Mouse (Mus musculus) kidney, embryonic 14.5 days (tissue): Measurements from ENCODE around the gene Ddias. TPM values are rescaled to one million over a fixed set of nuclear protein-coding genes. Genes with fewer than 3 reads are reported as not detected.
"Not testable (repeated sequence)": the region's sequence is repeated elsewhere in the genome, so short reads cannot be mapped to it uniquely, and the experiment has no call there.

Experiments
- ATAC-seq: fragments of 200-750 bp; cut with Nextera tagmentation; 2 replicates; pipeline ENCODE4 v1.8.0; 2017; ENCODE audit warnings: moderate number of reproducible peaks, mild to moderate bottlenecking, moderate TSS enrichment, moderate library complexity; ENCODE audit not compliant: low FRiP score, low TSS enrichment
- H3K27ac ChIP-seq: fragments of 300-500 bp; sonication (generic); 2 replicates; pipeline ENCODE4 v1.5.1; 2014; ENCODE audit warnings: low read depth, mild to moderate bottlenecking, low read length, moderate library complexity, mixed read lengths
- H3K27me3 ChIP-seq: fragments of 300-500 bp; sonication (generic); 2 replicates; pipeline ENCODE4 v1.6.1; 2014; ENCODE audit warnings: mild to moderate bottlenecking, low read length; ENCODE audit not compliant: control insufficient read depth, insufficient read depth
- H3K36me3 ChIP-seq: fragments of 300-500 bp; sonication (generic); 2 replicates; pipeline ENCODE4 v1.6.1; 2014; ENCODE audit warnings: low read length, mixed read lengths; ENCODE audit not compliant: control insufficient read depth, insufficient read depth
- H3K4me1 ChIP-seq: fragments of 300-500 bp; sonication (generic); 2 replicates; pipeline ENCODE4 v1.6.1; 2014; ENCODE audit warnings: low read length, mixed read lengths; ENCODE audit not compliant: control insufficient read depth, insufficient read depth
- H3K4me2 ChIP-seq: fragments of 300-500 bp; sonication (generic); replicated peaks from 2 replicates; pipeline ENCODE4 v1.6.1; 2014; ENCODE audit warnings: low read depth, mild to moderate bottlenecking, low read length
- H3K4me3 ChIP-seq: fragments of 300-500 bp; sonication (generic); 2 replicates; pipeline ENCODE4 v1.5.1; 2014; ENCODE audit warnings: mild to moderate bottlenecking, low read length
- H3K9ac ChIP-seq: fragments of 300-500 bp; sonication (generic); 2 replicates; pipeline ENCODE4 v1.6.1; 2014; ENCODE audit warnings: low read depth, mild to moderate bottlenecking, low read length, moderate library complexity
- H3K9me3 ChIP-seq: fragments of 300-500 bp; sonication (generic); 2 replicates; pipeline ENCODE4 v1.6.1; 2016; ENCODE audit warnings: low read length; ENCODE audit not compliant: control insufficient read depth
- WGBS: fragments of 180-500 bp; shearing (Covaris S2); extraction: QIAGEN DNeasy Blood & Tissue Kit; methylation state at CpG from one replicate; pipeline ENCODE4 v1.1.7; 2014; 5-methylcytosine and 5-hydroxymethylcytosine counted together
- polyA plus RNA-seq: library from polyadenylated mRNA; unstranded; fragments of >200 nt; fragmentation: Nextera tagmentation; extraction: Ambion mirVana; gene quantifications from 2 replicates; pipeline ENCODE4 v1.2.1, GENCODE M21; 2014

The Ddias gene
- polyA plus RNA-seq: 10.4 and 17.6 TPM in 2 replicates

GRCm38 (mm10) chr7:92874116-92874675, at the start of gene Ddias, which contains the start of gene Prcp:
Gene Ddias (minus strand): TSS chr7:92874247.
Gene Prcp (plus strand): TSS chr7:92874470.
- peak; percentile 87 for ATAC-seq
- H3K27ac ChIP-seq: peak within 1 kb of the TSS; percentile 97
- H3K27me3 ChIP-seq: no peaks in the 10 kb centered on the region
- no peaks in the 10 kb centered on the region for H3K9me3 ChIP-seq
- peak within 1 kb of the TSS; percentile 60 for H3K4me3 ChIP-seq
- no peaks in the 10 kb centered on the region; the same call in 1 of the 2 replicates for H3K36me3 ChIP-seq
- H3K4me2 ChIP-seq: peak within 1 kb of the TSS; percentile 65
- H3K9ac ChIP-seq: peak within 1 kb of the TSS; percentile 75
- H3K4me1 ChIP-seq: peaks cover 13% of the 10 kb centered on the region; the same call in 1 of the 2 replicates
- WGBS: under 1% methylated on average over 53 of the region's 53 CpGs

GRCm38 (mm10) chr7:92920857-92921172, 46.8 kb upstream of the Ddias start:
- no peak overlapping the region for H3K9ac ChIP-seq
- 72% methylated on average over 2 of the region's 2 CpGs for WGBS
- no peak for ATAC-seq

GRCm38 (mm10) chr7:92920172-92920856, 46.3 kb upstream of the Ddias start:
- Histone ChIP-seq H3K36me3 (no peaks in the 10 kb centered on the region; the same call in 1 of the 2 replicates), H3K27me3 (no peaks in the 10 kb centered on the region), H3K4me2 (no peak overlapping the region), H3K4me3 (no peak overlapping the region), H3K4me1 (no peaks in the 10 kb centered on the region), H3K27ac (no peak overlapping the region), H3K9ac (no peak overlapping the region), H3K9me3 (no peaks in the 10 kb centered on the region)
- 79% methylated on average over 6 of the region's 6 CpGs for WGBS
- no peak for ATAC-seq

More at GRCm38 (mm10) chr7:92920857-92921172, 46.8 kb upstream of the Ddias start:
- Histone ChIP-seq H3K27me3 (no peaks in the 10 kb centered on the region), H3K4me1 (no peaks in the 10 kb centered on the region), H3K4me2 (no peak overlapping the region), H3K27ac (no peak overlapping the region), H3K4me3 (no peak overlapping the region), H3K9me3 (no peaks in the 10 kb centered on the region), H3K36me3 (no peaks in the 10 kb centered on the region; the same call in 1 of the 2 replicates)

- not testable (repeated sequence) for H3K36me3 ChIP-seq, H3K27ac ChIP-seq, H3K9ac ChIP-seq, H3K27me3 ChIP-seq, H3K4me2 ChIP-seq, H3K4me1 ChIP-seq, H3K9me3 ChIP-seq, ATAC-seq, H3K4me3 ChIP-seq
- 55% methylated on average over 6 of the region's 7 CpGs for WGBS
Observed at GRCm38 (mm10) chr7:92904285-92904684, 30.2 kb upstream of the Ddias start.

GRCm38 (mm10) chr7:92903360-92904038, 29.5 kb upstream of the Ddias start:
- WGBS: 49% methylated on average over 7 of the region's 7 CpGs
- no peaks in the 10 kb centered on the region for H3K36me3 ChIP-seq
- no peak overlapping the region for H3K27ac ChIP-seq
- no peaks in the 10 kb centered on the region for H3K27me3 ChIP-seq
- no peak overlapping the region for H3K4me3 ChIP-seq
- ATAC-seq: peak; percentile 95
- no peak overlapping the region for H3K9ac ChIP-seq
- H3K9me3 ChIP-seq: no peaks in the 10 kb centered on the region
- no peaks in the 10 kb centered on the region for H3K4me1 ChIP-seq
- no peak overlapping the region for H3K4me2 ChIP-seq

- no peaks in the 10 kb centered on the region for H3K36me3 ChIP-seq
- no peak overlapping the region for H3K27ac ChIP-seq
- H3K4me3 ChIP-seq: no peak overlapping the region
- no peaks in the 10 kb centered on the region for H3K27me3 ChIP-seq
- WGBS: 67% methylated on average over 2 of the region's 2 CpGs
- H3K4me1 ChIP-seq: no peaks in the 10 kb centered on the region
- 0 out of 2 replicates have a peak, but pooled peaks cover 2% of the 10 kb centered on the region for H3K9me3 ChIP-seq
- no peak overlapping the region for H3K9ac ChIP-seq
- no peak for ATAC-seq
- H3K4me2 ChIP-seq: no peak overlapping the region
Observed at GRCm38 (mm10) chr7:92897021-92897420, 23.0 kb upstream of the Ddias start.

GRCm38 (mm10) chr7:92896036-92896435, 22.0 kb upstream of the Ddias start:
- no peak overlapping the region for H3K4me3 ChIP-seq
- H3K4me2 ChIP-seq: no peak overlapping the region
- no peak for ATAC-seq
- 90% methylated on average over 5 of the region's 5 CpGs for WGBS
- H3K36me3 ChIP-seq: no peaks in the 10 kb centered on the region
- H3K9me3 ChIP-seq: 0 out of 2 replicates have a peak, but pooled peaks cover 2% of the 10 kb centered on the region
- H3K4me1 ChIP-seq: no peaks in the 10 kb centered on the region
- H3K9ac ChIP-seq: no peak overlapping the region
- no peak overlapping the region for H3K27ac ChIP-seq
- H3K27me3 ChIP-seq: no peaks in the 10 kb centered on the region

- Histone ChIP-seq H3K36me3 (no peaks in the 10 kb centered on the region), H3K4me3 (no peak overlapping the region), H3K9ac (no peak overlapping the region), H3K27ac (no peak overlapping the region), H3K4me1 (no peaks in the 10 kb centered on the region), H3K4me2 (no peak overlapping the region), H3K9me3 (0 out of 2 replicates have a peak, but pooled peaks cover 2% of the 10 kb centered on the region), H3K27me3 (no peaks in the 10 kb centered on the region)
- WGBS: 64% methylated on average over 3 of the region's 3 CpGs
- ATAC-seq: no peak
Observed at GRCm38 (mm10) chr7:92893478-92893877, 19.4 kb upstream of the Ddias start.
